Mouse (Mus musculus): ENCODE results near the gene Plpp4. TPM values are rescaled to one million over a fixed set of nuclear protein-coding genes. Genes with fewer than 3 reads are reported as not detected.

The Plpp4 gene
- polyA plus RNA-seq, 1 experiment from 2014 or later, result 0.28 TPM

GRCm38 (mm10) chr7:129259195-129259594, 2.4 kb downstream of the Plpp4 start:
- H3K27ac ChIP-seq, result no peak overlapping the region
- H3K9me3 ChIP-seq, result no peaks in the 10 kb centered on the region
- peak; percentile 47 for DNase-seq (ENCODE audit: low spot score)
- peaks cover 12% of the 10 kb centered on the region; the same call in 1 of the 2 replicates for H3K4me1 ChIP-seq
- no peaks in the 10 kb centered on the region for H3K36me3 ChIP-seq
- WGBS, result 71% methylated on average over 6 of the region's 6 CpGs
- peaks cover 61% of the 10 kb centered on the region for H3K27me3 ChIP-seq (ENCODE audit: insufficient read depth, poor library complexity, severe bottlenecking)
- no peak overlapping the region for H3K4me3 ChIP-seq

- Histone ChIP-seq H3K4me3 (no peak overlapping the region), H3K36me3 (no peaks in the 10 kb centered on the region), H3K9me3 (no peaks in the 10 kb centered on the region), H3K4me1 (no peaks in the 10 kb centered on the region), H3K27me3 (ENCODE audit: insufficient read depth, poor library complexity, severe bottlenecking) (no peaks in the 10 kb centered on the region), H3K27ac (no peak overlapping the region)
- WGBS, result 84% methylated on average over 4 of the region's 4 CpGs
- DNase-seq (ENCODE audit: low spot score), result peak; percentile 25
Observed at GRCm38 (mm10) chr7:129273867-129274266, 17.0 kb downstream of the Plpp4 start.

GRCm38 (mm10) chr7:129274726-129275125, 17.9 kb downstream of the Plpp4 start:
- Histone ChIP-seq H3K27me3 (ENCODE audit: insufficient read depth, poor library complexity, severe bottlenecking) (no peaks in the 10 kb centered on the region), H3K36me3 (no peaks in the 10 kb centered on the region), H3K27ac (no peak overlapping the region), H3K4me3 (no peak overlapping the region), H3K9me3 (no peaks in the 10 kb centered on the region), H3K4me1 (no peaks in the 10 kb centered on the region)
- peak; percentile 51 for DNase-seq (ENCODE audit: low spot score)
- WGBS, result 82% methylated on average over 5 of the region's 5 CpGs

GRCm38 (mm10) chr7:129277751-129278150, 20.9 kb downstream of the Plpp4 start:
- H3K4me3 ChIP-seq, result no peak overlapping the region
- DNase-seq (ENCODE audit: low spot score), result peak; percentile 63
- WGBS, result 87% methylated on average over 5 of the region's 5 CpGs
- no peaks in the 10 kb centered on the region for H3K27me3 ChIP-seq (ENCODE audit: insufficient read depth, poor library complexity, severe bottlenecking)
- no peaks in the 10 kb centered on the region for H3K4me1 ChIP-seq
- H3K36me3 ChIP-seq, result no peaks in the 10 kb centered on the region
- H3K27ac ChIP-seq, result no peak overlapping the region
- H3K9me3 ChIP-seq, result no peaks in the 10 kb centered on the region

GRCm38 (mm10) chr7:129278801-129279200, 22.0 kb downstream of the Plpp4 start:
- no peaks in the 10 kb centered on the region for H3K4me1 ChIP-seq
- H3K9me3 ChIP-seq, result no peaks in the 10 kb centered on the region
- H3K36me3 ChIP-seq, result no peaks in the 10 kb centered on the region
- no peak overlapping the region for H3K27ac ChIP-seq
- H3K4me3 ChIP-seq, result no peak overlapping the region
- 90% methylated on average over 4 of the region's 4 CpGs for WGBS
- DNase-seq (ENCODE audit: low spot score), result peak; percentile 61
- H3K27me3 ChIP-seq (ENCODE audit: insufficient read depth, poor library complexity, severe bottlenecking), result no peaks in the 10 kb centered on the region

GRCm38 (mm10) chr7:129279261-129279660, 22.4 kb downstream of the Plpp4 start:
- H3K27me3 ChIP-seq (ENCODE audit: insufficient read depth, poor library complexity, severe bottlenecking), result no peaks in the 10 kb centered on the region
- WGBS, result 61% methylated on average over 4 of the region's 4 CpGs

GRCm38 (mm10) chr7:129281966-129282365, 25.1 kb downstream of the Plpp4 start:
- 78% methylated on average over 4 of the region's 4 CpGs for WGBS
- Histone ChIP-seq H3K9me3 (no peaks in the 10 kb centered on the region), H3K4me1 (0 out of 2 replicates have a peak, but pooled peaks cover 3% of the 10 kb centered on the region), H3K4me3 (no peak overlapping the region), H3K27ac (no peak overlapping the region), H3K36me3 (no peaks in the 10 kb centered on the region), H3K27me3 (ENCODE audit: insufficient read depth, poor library complexity, severe bottlenecking) (no peaks in the 10 kb centered on the region)
- DNase-seq (ENCODE audit: low spot score), result peak; percentile 52

More at GRCm38 (mm10) chr7:129279261-129279660, 22.4 kb downstream of the Plpp4 start:
- H3K4me1 ChIP-seq, result no peaks in the 10 kb centered on the region
- peak; percentile 64 for DNase-seq (ENCODE audit: low spot score)
- H3K4me3 ChIP-seq, result no peak overlapping the region
- no peaks in the 10 kb centered on the region for H3K9me3 ChIP-seq
- H3K36me3 ChIP-seq, result no peaks in the 10 kb centered on the region
- no peak overlapping the region for H3K27ac ChIP-seq

- Histone ChIP-seq H3K9me3 (no peaks in the 10 kb centered on the region), H3K4me3 (no peak overlapping the region), H3K27ac (no peak overlapping the region), H3K27me3 (ENCODE audit: insufficient read depth, poor library complexity, severe bottlenecking) (no peaks in the 10 kb centered on the region), H3K4me1 (0 out of 2 replicates have a peak, but pooled peaks cover 3% of the 10 kb centered on the region), H3K36me3 (no peaks in the 10 kb centered on the region)
- WGBS, result 38% methylated on average over 7 of the region's 7 CpGs
- peak; percentile 14 for DNase-seq (ENCODE audit: low spot score)
Observed at GRCm38 (mm10) chr7:129285186-129285868, 28.5 kb downstream of the Plpp4 start.

- Histone ChIP-seq H3K4me3 (no peak overlapping the region), H3K9me3 (no peaks in the 10 kb centered on the region), H3K4me1 (no peaks in the 10 kb centered on the region), H3K36me3 (no peaks in the 10 kb centered on the region), H3K27ac (no peak overlapping the region), H3K27me3 (ENCODE audit: insufficient read depth, poor library complexity, severe bottlenecking) (no peaks in the 10 kb centered on the region)
- no peak for DNase-seq (ENCODE audit: low spot score)
- 67% methylated on average over 1 of the region's 1 CpGs for WGBS
Observed at GRCm38 (mm10) chr7:129293211-129293610, 36.4 kb downstream of the Plpp4 start.

GRCm38 (mm10) chr7:129301622-129302021, 44.8 kb downstream of the Plpp4 start:
- Histone ChIP-seq H3K27ac (no peak overlapping the region), H3K36me3 (no peaks in the 10 kb centered on the region), H3K4me3 (no peak overlapping the region), H3K9me3 (no peaks in the 10 kb centered on the region), H3K4me1 (no peaks in the 10 kb centered on the region), H3K27me3 (ENCODE audit: insufficient read depth, poor library complexity, severe bottlenecking) (no peaks in the 10 kb centered on the region)
- WGBS, result 89% methylated on average over 5 of the region's 5 CpGs
- no peak for DNase-seq (ENCODE audit: low spot score)

- H3K36me3 ChIP-seq, result no peaks in the 10 kb centered on the region
- peaks cover 3% of the 10 kb centered on the region; the same call in 1 of the 2 replicates for H3K4me1 ChIP-seq
- no peaks in the 10 kb centered on the region for H3K27me3 ChIP-seq (ENCODE audit: insufficient read depth, poor library complexity, severe bottlenecking)
- DNase-seq (ENCODE audit: low spot score), result no peak
- no peak overlapping the region for H3K4me3 ChIP-seq
- WGBS, result 64% methylated on average over 4 of the region's 4 CpGs
- no peak overlapping the region for H3K27ac ChIP-seq
- no peaks in the 10 kb centered on the region for H3K9me3 ChIP-seq
Observed at GRCm38 (mm10) chr7:129303356-129303755, 46.5 kb downstream of the Plpp4 start.

- no peaks in the 10 kb centered on the region for H3K36me3 ChIP-seq
- H3K4me1 ChIP-seq, result peaks cover 3% of the 10 kb centered on the region; the same call in 1 of the 2 replicates
- peak overlapping the region; percentile 62; the same call in 1 of the 2 replicates for H3K27ac ChIP-seq
- 0 out of 2 replicates have a peak overlapping the region, but pooled peaks have one; percentile 22 for H3K4me3 ChIP-seq
- H3K9me3 ChIP-seq, result no peaks in the 10 kb centered on the region
- 26% methylated on average over 13 of the region's 13 CpGs for WGBS
- H3K27me3 ChIP-seq (ENCODE audit: insufficient read depth, poor library complexity, severe bottlenecking), result no peaks in the 10 kb centered on the region
- no peak for DNase-seq (ENCODE audit: low spot score)
Observed at GRCm38 (mm10) chr7:129307042-129307825, 50.4 kb downstream of the Plpp4 start.

- H3K4me1 ChIP-seq, result peaks cover 3% of the 10 kb centered on the region; the same call in 1 of the 2 replicates
- 52% methylated on average over 6 of the region's 6 CpGs for WGBS
- H3K4me3 ChIP-seq, result no peak overlapping the region
- H3K27ac ChIP-seq, result no peak overlapping the region
- no peaks in the 10 kb centered on the region for H3K36me3 ChIP-seq
- DNase-seq (ENCODE audit: low spot score), result no peak
- no peaks in the 10 kb centered on the region for H3K9me3 ChIP-seq
- H3K27me3 ChIP-seq (ENCODE audit: insufficient read depth, poor library complexity, severe bottlenecking), result no peaks in the 10 kb centered on the region
Observed at GRCm38 (mm10) chr7:129308661-129309060, 51.8 kb downstream of the Plpp4 start.
